Mouse (Mus musculus): ENCODE results near the gene Gpr153. TPM values are rescaled to one million over a fixed set of nuclear protein-coding genes. Genes with fewer than 3 reads are reported as not detected.

Gpr153 gene
- polyA plus RNA-seq, 1 experiment from 2014 or later: 7.8 TPM

GRCm38 (mm10) chr4:152326543-152326942 lies 52.5 kb downstream of the Gpr153 start:
- H3K4me1 ChIP-seq: peaks cover 18% of the 10 kb centered on the region
- 1% methylated on average over 11 of the region's 11 CpGs for WGBS
- H3K9me3 ChIP-seq (replicated peaks): no peaks in the 10 kb centered on the region
- H3K9ac ChIP-seq: peak overlapping the region; percentile 99
- H3K4me2 ChIP-seq: peak overlapping the region; percentile 72
- H3K27ac ChIP-seq: peak overlapping the region; percentile 83; the same call in 1 of the 2 replicates
- H3K27me3 ChIP-seq: no peaks in the 10 kb centered on the region
- ATAC-seq (replicated peaks; ENCODE audit: low FRiP score): no peak
- peak overlapping the region; percentile 99 for H3K4me3 ChIP-seq (replicated peaks)
- peaks cover 42% of the 10 kb centered on the region for H3K36me3 ChIP-seq

GRCm38 (mm10) chr4:152328691-152329090 lies 54.7 kb downstream of the Gpr153 start:
- Histone ChIP-seq H3K27ac (no peak overlapping the region), H3K4me1 (peaks cover 18% of the 10 kb centered on the region), H3K9ac (no peak overlapping the region), H3K4me2 (no peak overlapping the region), H3K9me3 (replicated peaks) (no peaks in the 10 kb centered on the region), H3K36me3 (peaks cover 63% of the 10 kb centered on the region), H3K4me3 (replicated peaks) (no peak overlapping the region), H3K27me3 (no peaks in the 10 kb centered on the region)
- 75% methylated on average over 6 of the region's 6 CpGs for WGBS
- no peak for ATAC-seq (replicated peaks; ENCODE audit: low FRiP score)

GRCm38 (mm10) chr4:152332952-152333351 lies 58.9 kb downstream of the Gpr153 start:
- Histone ChIP-seq H3K36me3 (peaks cover 78% of the 10 kb centered on the region), H3K4me2 (no peak overlapping the region), H3K9me3 (replicated peaks) (no peaks in the 10 kb centered on the region), H3K27me3 (peaks cover 19% of the 10 kb centered on the region), H3K27ac (no peak overlapping the region), H3K9ac (no peak overlapping the region), H3K4me1 (peaks cover 2% of the 10 kb centered on the region; the same call in 1 of the 2 replicates), H3K4me3 (replicated peaks) (no peak overlapping the region)
- ATAC-seq (replicated peaks; ENCODE audit: low FRiP score): peak; percentile 43
- WGBS: 27% methylated on average over 2 of the region's 2 CpGs

GRCm38 (mm10) chr4:152333587-152333986 lies 59.6 kb downstream of the Gpr153 start:
- Histone ChIP-seq H3K9ac (no peak overlapping the region), H3K27me3 (peaks cover 25% of the 10 kb centered on the region), H3K36me3 (peaks cover 72% of the 10 kb centered on the region), H3K9me3 (replicated peaks) (no peaks in the 10 kb centered on the region), H3K4me1 (peaks cover 5% of the 10 kb centered on the region), H3K27ac (no peak overlapping the region), H3K4me2 (no peak overlapping the region), H3K4me3 (replicated peaks) (no peak overlapping the region)
- no peak for ATAC-seq (replicated peaks; ENCODE audit: low FRiP score)
- 94% methylated on average over 12 of the region's 12 CpGs for WGBS

Other genes with a start within 250 kb of the Gpr153 start
- gene Zbtb48, start 246.6 kb upstream of the Gpr153 start, polyA plus RNA-seq (2015; fragmentation: Nextera tagmentation; extraction: Ambion mirVana): 17.7 and 23.8 TPM in 2 replicates
- gene Tas1r1, start 235.7 kb upstream of the Gpr153 start, polyA plus RNA-seq (2015; fragmentation: Nextera tagmentation; extraction: Ambion mirVana): 0.45 and 0.86 TPM in 2 replicates
- gene Nol9, start 234.9 kb upstream of the Gpr153 start, polyA plus RNA-seq (2015; fragmentation: Nextera tagmentation; extraction: Ambion mirVana): 33.5 and 36.8 TPM in 2 replicates
- 19.8 and 20.9 TPM in 2 replicates for gene Plekhg5, start 201.7 kb upstream of the Gpr153 start, polyA plus RNA-seq (2015; fragmentation: Nextera tagmentation; extraction: Ambion mirVana)
- 1.5 and 2.4 TPM in 2 replicates for gene Tnfrsf25, start 158.3 kb upstream of the Gpr153 start, polyA plus RNA-seq (2015; fragmentation: Nextera tagmentation; extraction: Ambion mirVana)
- 25.5 and 28.1 TPM in 2 replicates for gene Espn, start 121.9 kb upstream of the Gpr153 start, polyA plus RNA-seq (2015; fragmentation: Nextera tagmentation; extraction: Ambion mirVana)
- 0.08 and 0.17 TPM in 2 replicates for gene Hes2, start 115.4 kb upstream of the Gpr153 start, polyA plus RNA-seq (2015; fragmentation: Nextera tagmentation; extraction: Ambion mirVana)
- 65.6 and 71.7 TPM in 2 replicates for gene Acot7, start 96.1 kb upstream of the Gpr153 start, polyA plus RNA-seq (2015; fragmentation: Nextera tagmentation; extraction: Ambion mirVana)
- gene Hes3, start 17.4 kb downstream of the Gpr153 start, polyA plus RNA-seq (2015; fragmentation: Nextera tagmentation; extraction: Ambion mirVana): not detected in 2 replicates
- 22.3 and 28.7 TPM in 2 replicates for gene Icmt, start 23.0 kb downstream of the Gpr153 start, polyA plus RNA-seq (2015; fragmentation: Nextera tagmentation; extraction: Ambion mirVana)
- 1.5 and 2.1 TPM in 2 replicates for gene Rnf207, start 44.8 kb downstream of the Gpr153 start, polyA plus RNA-seq (2015; fragmentation: Nextera tagmentation; extraction: Ambion mirVana)
- 387 and 455 TPM in 2 replicates for gene Rpl22, start 51.5 kb downstream of the Gpr153 start, polyA plus RNA-seq (2015; fragmentation: Nextera tagmentation; extraction: Ambion mirVana)
- gene Chd5, start 64.4 kb downstream of the Gpr153 start, polyA plus RNA-seq (2015; fragmentation: Nextera tagmentation; extraction: Ambion mirVana): 0.13 and 0.32 TPM in 2 replicates
- 4.1 and 4.9 TPM in 2 replicates for gene Nphp4, start 202.5 kb downstream of the Gpr153 start, polyA plus RNA-seq (2015; fragmentation: Nextera tagmentation; extraction: Ambion mirVana)
- 5.9 and 6.3 TPM in 2 replicates for gene Kcnab2, start 203.6 kb downstream of the Gpr153 start, polyA plus RNA-seq (2015; fragmentation: Nextera tagmentation; extraction: Ambion mirVana)